Mouse (Mus musculus): ENCODE measurements around the gene Alg12.
"Not testable (repeated sequence)": the region's sequence is repeated elsewhere in the genome, so short reads cannot be mapped to it uniquely, and the experiment has no call there.

The Alg12 gene

GRCm38 (mm10) chr15:88831482-88831881, 12.4 kb upstream of the Alg12 start:
- no peak for DNase-seq (ENCODE audit: low read depth, low spot score)

DNA sequence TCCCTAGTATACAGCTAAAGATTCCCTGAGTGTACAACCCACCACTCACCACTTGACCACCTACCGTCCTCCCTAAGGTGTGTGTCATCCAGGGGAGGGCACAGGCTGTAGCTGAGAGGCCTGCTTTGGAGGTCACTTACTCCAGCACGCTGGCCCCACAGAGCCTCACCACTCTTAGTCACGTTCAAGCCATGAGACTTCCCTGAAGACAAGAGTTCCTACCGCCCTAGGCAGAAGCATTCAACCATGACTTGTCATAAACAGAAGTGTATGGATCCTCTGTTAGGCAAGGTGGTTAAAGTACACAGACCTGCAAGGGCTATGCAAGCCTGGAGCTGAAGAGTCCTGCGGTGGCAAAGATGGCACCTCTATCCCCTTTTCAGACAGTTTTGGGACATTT, 11.6 kb upstream of the Alg12 start:
- no peak for DNase-seq (ENCODE audit: low read depth, low spot score)

DNA sequence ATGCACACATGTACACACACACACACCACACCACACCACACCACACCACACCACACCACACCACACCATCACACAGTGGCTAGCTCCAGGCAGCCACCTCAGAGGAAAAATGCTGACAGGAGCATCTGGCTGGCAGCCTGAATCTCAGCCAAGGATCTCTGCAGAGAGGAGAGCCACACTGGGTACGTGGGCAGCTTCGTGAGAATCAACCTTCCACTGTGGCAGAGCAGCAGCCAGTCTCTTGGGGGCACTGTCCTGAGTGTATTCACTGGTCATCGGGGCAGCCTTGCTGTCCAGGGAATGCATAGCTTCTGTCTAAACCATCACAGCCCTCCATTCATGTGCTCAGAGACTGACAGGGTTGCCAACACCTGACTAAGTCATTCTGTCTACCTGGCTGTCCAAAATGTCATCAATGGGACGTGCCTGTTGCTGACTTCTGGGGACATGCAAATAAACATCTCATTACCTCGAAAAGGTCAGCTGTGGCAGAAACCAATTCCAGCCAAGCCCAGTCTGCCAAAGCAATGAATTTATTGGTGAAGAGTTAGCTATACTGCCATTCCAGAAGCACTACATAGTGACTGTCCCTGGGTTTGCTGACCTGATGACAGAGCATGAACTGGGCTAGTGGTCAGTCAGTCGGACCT, 10.8 kb upstream of the Alg12 start:
- DNase-seq (ENCODE audit: low read depth, low spot score), result no peak

- DNase-seq (ENCODE audit: low read depth, low spot score), result peak; percentile 85
Observed at GRCm38 (mm10) chr15:88828800-88829705, 9.9 kb upstream of the Alg12 start.

DNA sequence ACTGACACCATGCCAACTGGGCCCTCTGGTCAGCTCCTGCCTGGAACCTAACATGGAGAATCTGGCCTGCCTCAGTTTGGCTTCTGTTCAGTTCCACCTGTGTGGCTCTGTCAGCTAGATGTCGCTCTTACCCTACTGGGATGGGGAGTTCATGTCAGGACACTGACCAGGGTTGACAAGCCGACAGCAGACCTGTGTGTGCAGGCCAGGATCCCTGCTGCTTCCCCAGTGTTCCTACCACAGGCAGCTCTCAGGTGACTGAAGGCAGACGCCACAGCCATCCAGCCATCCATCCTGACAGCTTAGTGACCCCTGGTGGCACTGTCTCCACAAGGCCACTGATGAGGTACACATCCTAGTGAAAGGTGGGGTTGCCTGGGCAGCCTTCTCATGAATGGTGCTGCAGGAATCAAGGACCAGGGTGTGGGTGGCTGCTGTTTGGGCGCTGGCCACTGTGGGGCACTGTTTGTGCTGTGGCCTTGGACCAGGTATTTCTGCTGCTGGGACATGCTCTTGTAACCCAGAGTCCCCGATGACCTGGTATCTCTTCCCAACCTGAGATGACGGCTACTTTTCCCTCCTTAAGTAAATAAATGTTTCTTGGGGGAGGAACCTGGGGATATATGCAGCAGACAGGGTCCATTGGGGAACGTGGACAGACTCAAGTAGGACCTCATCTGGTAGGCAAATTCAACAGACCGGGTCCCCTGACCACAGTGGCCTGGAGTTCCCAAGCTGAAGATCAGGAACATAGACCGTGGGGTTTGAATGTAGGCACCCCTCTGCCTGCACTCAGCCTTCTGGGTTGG, 9.1 kb upstream of the Alg12 start:
- DNase-seq (ENCODE audit: low read depth, low spot score), result peak; percentile 86

- DNase-seq (ENCODE audit: low read depth, low spot score), result peak; percentile 38
Observed at GRCm38 (mm10) chr15:88827466-88827865, 8.3 kb upstream of the Alg12 start.

DNA sequence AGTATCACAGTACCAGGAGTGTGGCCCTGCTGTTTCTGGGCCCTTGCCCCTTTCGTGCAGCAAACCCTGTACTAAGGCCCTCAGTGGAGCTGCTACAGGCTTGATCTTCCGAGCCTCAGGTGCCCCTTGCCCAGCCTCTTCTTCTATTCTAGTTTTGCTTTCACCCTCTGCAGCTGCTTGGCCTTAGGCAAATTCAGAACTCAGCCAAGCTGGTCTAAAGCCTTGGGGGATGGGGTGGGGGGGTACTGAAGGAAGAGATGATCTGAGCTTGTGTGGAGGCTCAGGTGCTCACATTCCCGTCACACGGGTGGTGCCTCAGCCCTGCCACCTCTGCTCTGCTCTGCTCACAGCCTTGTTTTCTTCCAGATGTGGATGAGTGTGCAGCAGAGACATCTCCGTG, 4.3 kb upstream of the Alg12 start:
- no peak for DNase-seq (ENCODE audit: low read depth, low spot score)

GRCm38 (mm10) chr15:88822513-88822912, 3.4 kb upstream of the Alg12 start:
- no peak for DNase-seq (ENCODE audit: low read depth, low spot score)

DNA sequence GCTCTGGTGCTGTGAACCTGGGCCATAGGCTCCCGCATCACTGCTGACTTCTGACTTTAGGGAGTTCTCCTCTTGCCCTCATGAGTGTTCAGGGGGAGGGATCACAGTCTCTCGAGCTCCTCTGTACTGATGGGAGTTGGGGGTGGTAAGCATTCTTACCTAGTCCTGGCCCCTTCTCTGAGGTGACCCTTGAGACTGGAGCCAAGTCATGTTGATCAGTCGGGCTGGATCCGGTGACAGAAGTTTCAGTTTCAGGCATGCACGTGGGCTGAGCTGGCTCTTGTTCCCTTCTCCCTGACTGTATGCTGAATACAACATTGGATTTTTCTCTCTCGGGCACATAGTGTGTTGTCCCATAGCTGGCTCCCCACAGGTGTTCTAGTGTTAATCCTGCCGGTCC, 2.3 kb upstream of the Alg12 start:
- DNase-seq (ENCODE audit: low read depth, low spot score), result no peak

DNA sequence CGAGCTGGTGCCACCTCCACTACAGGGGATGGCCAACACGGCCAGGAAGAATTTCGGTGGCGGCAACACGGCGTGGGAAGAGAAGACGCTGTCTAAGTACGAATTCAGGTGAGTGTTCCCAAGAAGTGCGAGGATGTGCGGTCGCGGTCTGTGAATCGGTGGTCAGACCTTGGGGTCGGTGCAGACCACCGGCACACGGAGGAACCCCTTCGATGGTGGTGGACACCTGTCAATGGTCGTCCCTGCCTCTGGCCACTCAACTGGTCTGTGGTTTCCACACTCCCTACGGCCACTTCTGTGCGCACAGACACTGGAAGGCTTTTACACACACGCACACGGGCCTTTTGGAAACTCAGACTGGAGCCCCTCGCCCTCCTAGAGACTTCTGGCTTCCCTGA, 787 bp upstream of the Alg12 start:
- DNase-seq (ENCODE audit: low read depth, low spot score), result peak; percentile 27

GRCm38 (mm10) chr15:88815196-88815700, 3.9 kb downstream of the Alg12 start:
- no peak for DNase-seq (ENCODE audit: low read depth, low spot score)

DNA sequence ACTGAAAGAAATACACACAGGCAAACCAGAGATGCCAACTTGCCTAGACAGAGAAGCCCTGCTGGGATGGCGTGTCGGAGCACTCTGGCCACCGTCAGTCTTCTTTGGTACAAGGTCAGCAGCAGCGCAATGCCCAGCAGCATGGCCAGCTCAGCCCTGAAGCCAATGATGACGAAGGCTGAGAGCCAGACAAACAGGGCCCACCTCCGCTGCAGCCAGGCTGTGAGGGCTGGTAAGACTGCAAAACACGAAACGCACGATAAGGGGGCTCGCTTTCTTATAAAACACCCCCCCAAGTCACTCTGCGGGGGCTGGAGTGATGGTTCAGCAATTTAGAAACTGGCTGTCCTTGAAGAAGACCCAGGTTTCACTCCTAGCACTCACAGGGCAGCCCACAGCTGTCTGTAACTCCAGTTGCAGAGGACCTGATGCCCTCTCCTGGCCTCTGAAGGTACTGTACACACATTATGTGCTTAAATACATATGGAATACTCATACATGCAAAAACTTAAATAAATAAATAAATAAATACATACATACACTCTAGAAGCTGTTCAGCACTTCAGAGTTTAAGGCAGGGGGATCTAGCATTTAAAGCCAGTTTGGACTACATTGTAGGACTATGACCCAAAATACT, 4.6 kb downstream of the Alg12 start:
- peak; percentile 57 for DNase-seq (ENCODE audit: low read depth, low spot score)

GRCm38 (mm10) chr15:88813873-88814272, 5.2 kb downstream of the Alg12 start:
- not testable (repeated sequence) for DNase-seq (ENCODE audit: low read depth, low spot score)

- DNase-seq (ENCODE audit: low read depth, low spot score), result no peak
Observed at GRCm38 (mm10) chr15:88813262-88813661, 5.9 kb downstream of the Alg12 start.

- no peak for DNase-seq (ENCODE audit: low read depth, low spot score)
Observed at GRCm38 (mm10) chr15:88810369-88810768, 8.7 kb downstream of the Alg12 start.

DNA sequence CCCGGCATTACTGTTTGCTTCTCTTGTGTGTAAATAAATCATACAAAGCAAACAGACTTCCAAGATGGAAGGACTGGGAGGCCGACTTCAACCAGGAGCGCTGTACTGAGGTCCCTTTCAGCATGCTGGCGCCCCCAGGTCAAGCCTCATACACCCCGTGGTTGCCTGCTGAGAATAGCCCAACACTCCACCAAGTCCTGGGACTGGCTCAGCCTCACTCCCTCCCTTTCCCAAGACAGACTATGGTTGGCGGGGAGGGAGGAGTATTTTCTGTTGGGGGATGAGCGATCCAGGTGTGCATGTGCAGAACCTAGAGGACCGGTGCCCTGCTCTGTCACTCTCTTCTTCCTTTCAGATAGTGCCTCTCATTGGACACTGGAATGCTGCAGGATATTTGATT, 11.0 kb downstream of the Alg12 start:
- no peak for DNase-seq (ENCODE audit: low read depth, low spot score)

DNA sequence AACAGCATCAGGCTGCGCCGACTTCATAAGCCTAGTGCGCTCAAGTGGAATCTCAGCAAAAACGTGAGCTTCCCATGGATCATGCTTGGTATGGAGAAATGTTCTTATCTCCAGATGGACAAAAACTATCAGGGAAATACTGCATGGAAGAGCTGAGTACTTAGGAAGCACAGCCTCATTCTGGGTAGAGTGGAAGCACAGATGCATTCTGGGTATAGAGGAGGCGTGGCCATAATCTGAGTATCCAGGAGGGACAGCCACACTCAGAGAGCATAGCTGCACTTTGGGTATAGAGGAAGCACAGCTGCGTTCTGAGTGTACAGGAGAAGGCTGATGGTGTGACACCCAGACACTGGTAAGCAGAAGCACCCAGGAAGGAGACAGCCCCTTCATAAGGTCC, 16.8 kb downstream of the Alg12 start:
- DNase-seq (ENCODE audit: low read depth, low spot score), result peak; percentile 71

- no peak for DNase-seq (ENCODE audit: low read depth, low spot score)
Observed at GRCm38 (mm10) chr15:88801903-88802302, 17.2 kb downstream of the Alg12 start.

- no peak for DNase-seq (ENCODE audit: low read depth, low spot score)
Observed at GRCm38 (mm10) chr15:88800921-88801354, 18.2 kb downstream of the Alg12 start.

DNA sequence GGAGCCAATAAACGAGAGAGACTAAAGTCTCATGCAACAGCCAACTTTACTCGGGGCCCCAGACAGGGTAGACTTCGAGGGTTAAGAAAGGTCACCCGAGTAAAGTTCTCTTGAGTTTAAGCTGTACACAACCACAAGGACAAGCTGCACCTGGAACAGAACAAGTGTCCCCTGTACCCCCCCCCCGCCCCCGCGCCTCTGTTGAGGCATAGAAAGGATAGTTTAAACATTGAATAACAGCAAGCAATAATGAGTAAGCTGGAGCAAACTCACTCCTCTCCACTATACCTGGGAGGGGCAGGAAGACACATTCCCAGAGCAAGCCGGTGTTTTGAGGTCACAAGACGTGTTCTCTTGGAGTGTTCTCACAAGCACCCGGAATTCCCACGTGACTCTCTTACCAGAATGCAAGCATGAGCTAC, 19.2 kb downstream of the Alg12 start:
- DNase-seq (ENCODE audit: low read depth, low spot score), result peak; percentile 46

DNA sequence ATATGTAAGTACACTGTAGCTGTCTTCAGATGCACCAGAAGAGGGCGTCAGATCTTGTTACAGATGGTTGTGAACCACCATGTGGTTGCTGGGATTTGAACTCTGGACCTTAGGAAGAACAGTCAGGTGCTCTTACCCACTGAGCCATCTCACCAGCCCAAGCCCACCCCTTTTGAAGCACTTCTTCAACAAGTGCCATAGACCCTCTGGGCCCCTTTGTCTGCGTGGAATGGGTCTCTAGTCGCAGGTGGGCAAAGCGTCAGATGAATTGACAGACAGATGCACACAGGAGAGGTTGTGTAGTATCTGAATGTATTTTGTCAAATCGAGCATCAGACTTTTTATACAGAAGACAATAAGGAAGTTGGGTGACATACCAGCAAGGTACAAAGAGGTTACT, 24.4 kb downstream of the Alg12 start:
- DNase-seq (ENCODE audit: low read depth, low spot score), result peak; percentile 52
